Mouse (Mus musculus) CH12.LX (cell line): ENCODE measurements around the gene Ebf3.

Experiments
- CTCF ChIP-seq, 2 experiments: IDR thresholded peaks in 1 of 2; conservative IDR thresholded peaks in 1 of 2; 2 replicates each; pipeline ENCODE4 v1.5.1; 2011 to 2012; ENCODE audit warnings: low read depth in 2 of 2, low read length in 2 of 2, improper control_type of control experiment in 1 of 2, inconsistent platforms in 1 of 2, mild to moderate bottlenecking in 1 of 2, moderate library complexity in 1 of 2
- GABPA ChIP-seq: IDR thresholded peaks from 2 replicates; pipeline ENCODE4 v1.6.1; 2012; ENCODE audit warnings: low read depth, low read length, improper control_type of control experiment, inconsistent platforms; ENCODE audit not compliant: insufficient replicate concordance
- HCFC1 ChIP-seq: IDR thresholded peaks from 2 replicates; pipeline ENCODE4 v1.6.1; 2012; ENCODE audit warnings: low read depth, mild to moderate bottlenecking, inconsistent platforms, low read length, improper control_type of control experiment
- MAX ChIP-seq: IDR thresholded peaks from 2 replicates; pipeline ENCODE4 v1.6.1; 2011; ENCODE audit warnings: low read length, improper control_type of control experiment
- POLR2A ChIP-seq: IDR thresholded peaks from 2 replicates; pipeline ENCODE4 v1.6.1; 2011; ENCODE audit warnings: low read depth, mild to moderate bottlenecking, improper control_type of control experiment, low read length
- POLR2AphosphoS2 ChIP-seq: IDR thresholded peaks from 2 replicates; pipeline ENCODE4 v1.6.1; 2011; ENCODE audit warnings: low read depth, low read length, improper control_type of control experiment
- TCF12 ChIP-seq: IDR thresholded peaks from 2 replicates; pipeline ENCODE4 v1.6.1; 2014; ENCODE audit warnings: low read depth, mild to moderate bottlenecking, inconsistent platforms, low read length, improper control_type of control experiment
- UBTF ChIP-seq: IDR thresholded peaks from 2 replicates; pipeline ENCODE4 v1.6.1; 2012; ENCODE audit warnings: low read depth, mild to moderate bottlenecking, inconsistent platforms, low read length, improper control_type of control experiment, moderate library complexity
- USF1 ChIP-seq: IDR thresholded peaks from 2 replicates; pipeline ENCODE4 v1.6.1; 2014; ENCODE audit warnings: low read depth, mild to moderate bottlenecking, inconsistent platforms, low read length, improper control_type of control experiment
- ZC3H11A ChIP-seq: IDR thresholded peaks from 2 replicates; pipeline ENCODE4 v1.6.1; 2012; ENCODE audit warnings: low read depth, mild to moderate bottlenecking, inconsistent platforms, low read length, improper control_type of control experiment

DNA sequence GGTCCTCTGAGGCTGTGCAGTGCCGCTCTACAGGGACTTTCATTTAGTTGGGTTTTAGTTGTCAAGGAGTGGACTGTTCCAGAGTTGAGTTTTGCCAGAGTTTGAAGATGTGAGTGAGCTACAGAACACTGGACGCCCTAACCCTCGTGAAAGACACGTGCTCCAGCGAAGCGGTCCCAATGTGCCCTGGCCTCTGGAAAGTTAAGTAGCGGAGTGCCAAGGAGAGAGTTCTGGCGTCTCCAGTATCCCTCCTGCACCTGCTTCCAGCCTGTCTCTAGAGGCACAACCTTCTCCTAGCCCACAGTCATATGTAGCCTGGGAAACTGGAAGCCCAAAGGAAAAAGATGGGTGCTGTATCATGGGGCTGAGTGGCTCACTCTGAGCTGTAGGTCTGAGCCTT lies 73.8 kb downstream of the Ebf3 start:
- TF ChIP-seq USF1 (no peak), TCF12 (no peak), ZC3H11A (no peak), UBTF (no peak), CTCF (conservative IDR thresholded peaks at IDR 0.05 in 1 of 2, IDR thresholded peaks at IDR 0.05 in 1 of 2; ENCODE audit: low read depth in 2 of 2, low read length in 2 of 2) (no peak), POLR2AphosphoS2 (no peak), POLR2A (no peak), GABPA (no peak), HCFC1 (no peak), MAX (no peak)
